Mouse (Mus musculus): ENCODE measurements around the gene Sdhd. TPM values are rescaled to one million over a fixed set of nuclear protein-coding genes. Genes with fewer than 3 reads are reported as not detected.

The Sdhd gene
- total and polyA plus RNA-seq, 3 experiments, result 340 to 375 TPM; not detected in 1

- TF ChIP-seq BHLHE40 (IDR thresholded peaks at IDR 0.05; ENCODE audit: borderline replicate concordance, low read depth, low read length) (no peak), TBP (IDR thresholded peaks at IDR 0.05; ENCODE audit: low read depth, low read length) (0 out of 2 replicates have a peak, but pooled peaks have one; percentile 38)
- Histone ChIP-seq H3K36me3 (ENCODE audit: control insufficient read depth in 1 of 2, insufficient read depth in 2 of 2, low read length in 2 of 2) (no peaks in the 10 kb centered on the region), H3K4me1 (ENCODE audit: control insufficient read depth in 1 of 2, insufficient read depth in 2 of 2, low read length in 2 of 2) (no peaks in the 10 kb centered on the region), H3K9ac (ENCODE audit: control insufficient read depth, low read depth, low read length, poor library complexity, severe bottlenecking) (no peak overlapping the region), H3K27ac (ENCODE audit: control insufficient read depth, low read depth, low read length) (no peak overlapping the region), H3K27me3 (ENCODE audit: control insufficient read depth in 1 of 2, insufficient read depth in 2 of 2, low read length in 2 of 2) (peaks cover 2 to 3% of the 10 kb centered on the region in 2 experiments; a peak in 3 of 4 replicates), H3K9me3 (replicated peaks; ENCODE audit: insufficient read depth, low read length) (no peaks in the 10 kb centered on the region), H3K79me2 (ENCODE audit: control insufficient read depth, insufficient read depth, low read length, poor library complexity) (no peaks in the 10 kb centered on the region), H3K4me3 (ENCODE audit: control insufficient read depth in 1 of 2, insufficient read depth in 1 of 2, low read depth in 2 of 2, low read length in 2 of 2) (no peak overlapping the region)
- DNase-seq (ENCODE audit: low read depth, low spot score), result peak; percentile 11
Observed at GRCm38 (mm10) chr9:50565173-50565572, 38.4 kb downstream of the Sdhd start.

- H3K27ac ChIP-seq (ENCODE audit: control insufficient read depth, low read depth, low read length), result no peak overlapping the region
- no peaks in the 10 kb centered on the region for H3K9me3 ChIP-seq (replicated peaks; ENCODE audit: insufficient read depth, low read length)
- no peaks in the 10 kb centered on the region for H3K4me1 ChIP-seq (ENCODE audit: control insufficient read depth in 1 of 2, insufficient read depth in 2 of 2, low read length in 2 of 2)
- H3K4me3 ChIP-seq (ENCODE audit: control insufficient read depth in 1 of 2, insufficient read depth in 1 of 2, low read depth in 2 of 2, low read length in 2 of 2), result no peak overlapping the region
- TF ChIP-seq CTCF (IDR thresholded peaks at IDR 0.05 in 2 of 3, conservative IDR thresholded peaks at IDR 0.05 in 1 of 3; ENCODE audit: control insufficient read depth in 1 of 3, insufficient read depth in 1 of 3, low read depth in 2 of 3, low read length in 3 of 3, poor library complexity in 1 of 3, severe bottlenecking in 1 of 3) (no peak), HCFC1 (IDR thresholded peaks at IDR 0.05; ENCODE audit: low read depth, low read length) (no peak), ZC3H11A (IDR thresholded peaks at IDR 0.05; ENCODE audit: low read depth, low read length) (no peak), ZNF384 (IDR thresholded peaks at IDR 0.05; ENCODE audit: low read depth, low read length) (no peak), NRF1 (IDR thresholded peaks at IDR 0.05; ENCODE audit: insufficient read depth, low read depth, low read length, poor library complexity, severe bottlenecking) (no peak), NELFE (IDR thresholded peaks at IDR 0.05; ENCODE audit: low read depth, low read length) (no peak), RAD21 (IDR thresholded peaks at IDR 0.05; ENCODE audit: low read depth, low read length) (no peak), SMC3 (IDR thresholded peaks at IDR 0.05; ENCODE audit: low read depth, low read length) (no peak)
- no peak for DNase-seq (ENCODE audit: low read depth, low spot score)
- no peak overlapping the region for H3K9ac ChIP-seq (ENCODE audit: control insufficient read depth, low read depth, low read length, poor library complexity, severe bottlenecking)
- H3K79me2 ChIP-seq (ENCODE audit: control insufficient read depth, insufficient read depth, low read length, poor library complexity), result no peaks in the 10 kb centered on the region
- peaks cover 2 to 18% of the 10 kb centered on the region in 2 experiments; a peak in 3 of 4 replicates for H3K27me3 ChIP-seq (ENCODE audit: control insufficient read depth in 1 of 2, insufficient read depth in 2 of 2, low read length in 2 of 2)
- no peaks in the 10 kb centered on the region for H3K36me3 ChIP-seq (ENCODE audit: control insufficient read depth in 1 of 2, insufficient read depth in 2 of 2, low read length in 2 of 2)
Observed at GRCm38 (mm10) chr9:50561918-50562360, 41.7 kb downstream of the Sdhd start.

- Histone ChIP-seq H3K27ac (ENCODE audit: control insufficient read depth, low read depth, low read length) (no peak within 1 kb of the TSS), H3K9ac (ENCODE audit: control insufficient read depth, low read depth, low read length, poor library complexity, severe bottlenecking) (no peak within 1 kb of the TSS), H3K79me2 (ENCODE audit: control insufficient read depth, insufficient read depth, low read length, poor library complexity) (no peaks in the 10 kb centered on the region), H3K27me3 (ENCODE audit: control insufficient read depth in 1 of 2, insufficient read depth in 2 of 2, low read length in 2 of 2) (peaks cover 2 to 20% of the 10 kb centered on the region in 2 experiments; a peak in 3 of 4 replicates), H3K4me3 (ENCODE audit: control insufficient read depth in 1 of 2, insufficient read depth in 1 of 2, low read depth in 2 of 2, low read length in 2 of 2) (no peak within 1 kb of the TSS), H3K4me1 (ENCODE audit: control insufficient read depth in 1 of 2, insufficient read depth in 2 of 2, low read length in 2 of 2) (no peaks in the 10 kb centered on the region), H3K36me3 (ENCODE audit: control insufficient read depth in 1 of 2, insufficient read depth in 2 of 2, low read length in 2 of 2) (no peaks in the 10 kb centered on the region), H3K9me3 (replicated peaks; ENCODE audit: insufficient read depth, low read length) (no peaks in the 10 kb centered on the region)
- no peak for TF ChIP-seq SIN3A (IDR thresholded peaks at IDR 0.05; ENCODE audit: low read length)
- TF ChIP-seq USF1 (IDR thresholded peaks at IDR 0.05; ENCODE audit: low read depth, low read length), result no peak
- no peak for TF ChIP-seq UBTF (IDR thresholded peaks at IDR 0.05; ENCODE audit: borderline replicate concordance, insufficient read depth, low read depth, low read length)
- TF ChIP-seq MAZ (IDR thresholded peaks at IDR 0.05; ENCODE audit: low read depth, low read length), result no peak
- TF ChIP-seq TBP (IDR thresholded peaks at IDR 0.05; ENCODE audit: low read depth, low read length), result no peak
- no peak for TF ChIP-seq ZNF384 (IDR thresholded peaks at IDR 0.05; ENCODE audit: low read depth, low read length)
- no peak for TF ChIP-seq GABPA (IDR thresholded peaks at IDR 0.05; ENCODE audit: low read depth, low read length)
- TF ChIP-seq CHD2 (IDR thresholded peaks at IDR 0.05; ENCODE audit: low read length), result no peak
- no peak for TF ChIP-seq MEF2A (IDR thresholded peaks at IDR 0.05; ENCODE audit: extremely low read depth, insufficient replicate concordance, low read depth, low read length, poor library complexity, severe bottlenecking)
- no peak for TF ChIP-seq E2F4 (IDR thresholded peaks at IDR 0.05; ENCODE audit: borderline replicate concordance, low read depth, low read length)
- no peak for TF ChIP-seq HCFC1 (IDR thresholded peaks at IDR 0.05; ENCODE audit: low read depth, low read length)
- no peak for TF ChIP-seq USF2 (IDR thresholded peaks at IDR 0.05; ENCODE audit: borderline replicate concordance in 1 of 2, insufficient read depth in 1 of 2, low read depth in 1 of 2, low read length in 2 of 2)
- no peak for TF ChIP-seq POLR2A (IDR thresholded peaks at IDR 0.05; ENCODE audit: control insufficient read depth in 1 of 2, insufficient read depth in 1 of 2, low read depth in 1 of 2, low read length in 2 of 2, poor library complexity in 1 of 2)
- no peak for TF ChIP-seq KAT2A (conservative IDR thresholded peaks at IDR 0.05; ENCODE audit: low read depth, low read length)
- no peak for TF ChIP-seq MYB (IDR thresholded peaks at IDR 0.05; ENCODE audit: low read depth, low read length)
- TF ChIP-seq RAD21 (IDR thresholded peaks at IDR 0.05; ENCODE audit: low read depth, low read length), result no peak
- DNase-seq (ENCODE audit: low read depth, low spot score), result no peak
Observed at GRCm38 (mm10) chr9:50561145-50561917, 42.3 kb downstream of the Sdhd start, which contains the start of gene Tex12. Gene Tex12 (minus strand): TSS chr9:50561325.

All from MEL (cell line).